Mouse (Mus musculus) stomach, postnatal 0 days (tissue): ENCODE measurements at regions not wholly inside any gene's neighbourhood (a gene's known extent, or its start where the extent isn't known, plus 50 kb on each side); places are given as distances from the start of the nearest gene placed in this dataset.

ENCODE experiments used
- ATAC-seq: fragments of 200-750 bp; cut with Nextera tagmentation; 2 replicates; pipeline ENCODE4 v1.8.0; 2017; ENCODE audit not compliant: low FRiP score, low TSS enrichment
- DNase-seq: peaks from one replicate; pipeline ENCODE4 v3.0.0-alpha.2; 2016; ENCODE audit warnings: low spot score
- H3K27ac ChIP-seq: fragments of 300-500 bp; sonication (generic); replicated peaks from 2 replicates; pipeline ENCODE4 v1.5.1; 2014; ENCODE audit warnings: mild to moderate bottlenecking, control low read depth
- H3K27me3 ChIP-seq: fragments of 300-500 bp; sonication (generic); 2 replicates; pipeline ENCODE4 v1.6.1; 2014; ENCODE audit warnings: low read length; ENCODE audit not compliant: control insufficient read depth, insufficient read depth
- H3K36me3 ChIP-seq: fragments of 300-500 bp; sonication (generic); 2 replicates; pipeline ENCODE4 v1.6.1; 2014; ENCODE audit warnings: low read length, mixed read lengths; ENCODE audit not compliant: control insufficient read depth, insufficient read depth
- H3K4me1 ChIP-seq: fragments of 300-500 bp; sonication (generic); replicated peaks from 2 replicates; pipeline ENCODE4 v1.6.1; 2014; ENCODE audit warnings: antibody characterized with exemption; ENCODE audit not compliant: control insufficient read depth, insufficient read depth
- H3K4me2 ChIP-seq: fragments of 300-500 bp; sonication (generic); replicated peaks from 2 replicates; pipeline ENCODE4 v1.6.1; 2014; ENCODE audit warnings: low read depth, mild to moderate bottlenecking, control low read depth, moderate library complexity
- H3K4me3 ChIP-seq: fragments of 300-500 bp; sonication (generic); 2 replicates; pipeline ENCODE4 v1.5.1; 2014; ENCODE audit warnings: low read depth, low read length, control low read depth
- H3K9ac ChIP-seq: fragments of 300-500 bp; sonication (generic); 2 replicates; pipeline ENCODE4 v1.6.1; 2014; ENCODE audit warnings: mild to moderate bottlenecking, low read length, control low read depth, mixed read lengths
- H3K9me3 ChIP-seq: fragments of 300-500 bp; sonication (generic); 2 replicates; pipeline ENCODE4 v1.6.1; 2016; ENCODE audit warnings: low read length; ENCODE audit not compliant: control insufficient read depth
- CTCF ChIP-seq: IDR thresholded peaks from 2 replicates; pipeline ENCODE4 v1.5.1; 2016; ENCODE audit warnings: antibody characterized with exemption, low read depth, mild to moderate bottlenecking, moderate library complexity
- EP300 ChIP-seq: optimal IDR thresholded peaks from 2 replicates; pipeline ENCODE3; 2016; ENCODE audit warnings: antibody characterized with exemption
- WGBS: fragments of 180-500 bp; shearing (Covaris S2); extraction: QIAGEN DNeasy Blood & Tissue Kit; methylation state at CpG from one replicate; pipeline ENCODE4 v1.1.7; 2014; 5-methylcytosine and 5-hydroxymethylcytosine counted together

DNA sequence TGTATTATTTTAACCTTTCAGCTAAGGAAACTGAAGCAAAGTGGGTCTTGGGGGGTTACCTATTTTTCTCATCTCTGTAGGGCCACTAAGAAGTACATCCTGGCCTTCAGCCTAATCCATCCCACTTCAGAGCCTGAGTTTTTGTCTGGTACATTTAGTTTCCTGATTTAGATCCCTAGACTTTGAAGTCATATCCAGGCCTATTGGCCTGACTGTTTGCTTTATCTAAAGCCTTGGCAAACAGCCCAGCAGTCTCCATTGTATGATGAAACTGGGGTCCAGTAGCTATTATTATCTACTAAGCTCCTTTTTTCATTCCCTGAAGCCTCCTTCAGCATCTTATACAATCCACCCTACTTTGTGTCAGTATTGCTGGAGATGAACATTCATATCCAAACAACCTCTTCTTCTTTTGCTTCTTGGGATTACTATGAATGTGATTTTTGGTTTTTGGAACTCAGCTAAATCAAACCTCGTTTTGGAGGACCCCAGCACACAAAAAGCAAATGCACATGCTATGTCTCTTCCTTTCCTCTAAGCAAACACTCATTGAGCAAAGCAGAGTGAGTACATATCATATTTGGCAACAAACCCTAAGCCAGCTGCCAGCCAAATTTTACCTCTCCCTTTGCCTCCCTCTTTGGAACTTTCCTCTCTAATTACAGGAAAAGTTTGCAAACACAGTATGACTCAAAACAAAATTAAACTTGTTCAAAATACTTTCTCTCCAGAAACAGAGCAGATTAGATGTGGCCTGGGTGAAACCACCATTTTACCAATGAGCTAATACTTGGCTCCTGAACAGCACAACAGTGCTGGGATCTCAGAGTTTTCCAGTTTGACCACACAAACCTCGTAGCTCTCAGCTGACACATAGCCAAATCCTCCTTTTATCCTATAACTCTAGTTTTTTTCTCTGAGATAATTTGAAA lies 342.8 kb upstream of the Etaa1 start:
- H3K27ac ChIP-seq: no peak overlapping the region; the same call in 1 of the 2 replicates
- no peak for ATAC-seq

GRCm38 (mm10) chr11:18278585-18279136 lies 325.0 kb upstream of the Etaa1 start:
- Histone ChIP-seq H3K36me3 (no peaks in the 10 kb centered on the region), H3K9me3 (no peaks in the 10 kb centered on the region), H3K4me3 (no peak overlapping the region), H3K27ac (no peak overlapping the region), H3K9ac (no peak overlapping the region), H3K4me1 (no peaks in the 10 kb centered on the region), H3K4me2 (no peak overlapping the region), H3K27me3 (no peaks in the 10 kb centered on the region)
- DNase-seq (no peak), ATAC-seq (no peak)
- TF ChIP-seq EP300 (no peak), CTCF (no peak)
- 30% methylated on average over 2 of the region's 2 CpGs for WGBS

More for the DNA sequence above, 342.8 kb upstream of the Etaa1 start:
- WGBS: 19% methylated on average over 2 of the region's 2 CpGs
- Histone ChIP-seq H3K4me1 (no peaks in the 10 kb centered on the region), H3K27me3 (no peaks in the 10 kb centered on the region), H3K9me3 (no peaks in the 10 kb centered on the region), H3K9ac (no peak overlapping the region), H3K4me3 (no peak overlapping the region), H3K36me3 (no peaks in the 10 kb centered on the region), H3K4me2 (no peak overlapping the region)
- TF ChIP-seq EP300: no peak
- no peak for TF ChIP-seq CTCF
- DNase-seq: peak; percentile 19

DNA sequence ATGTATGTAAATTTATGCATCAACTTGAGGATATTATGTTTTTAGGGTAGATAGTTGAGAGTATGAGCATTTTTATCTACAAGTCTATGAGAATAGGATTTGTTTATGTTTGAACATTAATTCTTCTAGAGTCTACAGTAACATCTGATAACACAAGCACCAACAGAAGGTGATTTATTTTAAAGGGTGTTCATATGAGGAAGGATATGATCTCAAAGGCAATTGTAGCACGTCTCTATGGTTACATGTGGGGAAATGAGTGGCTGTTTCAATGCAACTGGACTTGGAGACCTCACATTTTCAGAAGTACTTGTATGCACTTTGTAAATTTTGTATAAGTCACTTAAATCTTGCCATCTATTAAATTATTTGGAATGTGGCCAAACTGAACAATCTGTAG lies 318.7 kb upstream of the Etaa1 start:
- 57% methylated on average over 1 of the region's 1 CpGs for WGBS
- Histone ChIP-seq H3K4me1 (no peaks in the 10 kb centered on the region), H3K4me3 (no peak overlapping the region), H3K27ac (no peak overlapping the region), H3K9me3 (no peaks in the 10 kb centered on the region), H3K4me2 (no peak overlapping the region), H3K36me3 (no peaks in the 10 kb centered on the region), H3K9ac (no peak overlapping the region), H3K27me3 (no peaks in the 10 kb centered on the region)
- ATAC-seq (no peak), DNase-seq (no peak)
- TF ChIP-seq EP300 (no peak), CTCF (no peak)

GRCm38 (mm10) chr11:18266161-18266560 lies 312.5 kb upstream of the Etaa1 start:
- 86% methylated on average over 2 of the region's 2 CpGs for WGBS

DNA sequence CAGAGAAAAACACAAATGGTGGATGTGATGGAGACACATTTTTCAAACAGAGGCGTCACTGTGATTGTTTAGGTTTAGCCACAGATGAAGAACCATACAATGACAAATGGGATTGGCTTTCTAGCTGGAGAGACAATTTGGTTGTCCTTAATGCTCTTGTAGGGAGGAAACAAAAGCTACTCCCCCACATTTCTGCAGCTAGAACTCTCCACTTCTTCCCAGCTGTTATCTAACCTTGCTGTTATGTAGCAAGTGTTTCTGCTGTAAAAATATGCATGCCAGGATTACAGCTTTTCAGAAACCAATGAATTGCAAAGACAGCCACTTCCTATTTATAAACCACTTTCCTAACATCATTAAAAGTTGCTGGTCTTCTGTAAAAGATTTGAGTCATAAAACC lies 309.2 kb upstream of the Etaa1 start:
- Histone ChIP-seq H3K36me3 (no peaks in the 10 kb centered on the region), H3K9me3 (no peaks in the 10 kb centered on the region), H3K27ac (no peak overlapping the region), H3K4me1 (no peaks in the 10 kb centered on the region), H3K27me3 (no peaks in the 10 kb centered on the region), H3K4me3 (no peak overlapping the region), H3K4me2 (no peak overlapping the region), H3K9ac (no peak overlapping the region)
- ATAC-seq: no peak
- no peak for DNase-seq
- TF ChIP-seq EP300 (no peak), CTCF (no peak)
- WGBS: 42% methylated on average over 1 of the region's 1 CpGs

More at GRCm38 (mm10) chr11:18266161-18266560, 312.5 kb upstream of the Etaa1 start:
- TF ChIP-seq EP300: no peak
- TF ChIP-seq CTCF: no peak
- no peak for DNase-seq
- no peak overlapping the region for H3K4me2 ChIP-seq
- ATAC-seq: no peak
- no peaks in the 10 kb centered on the region for H3K9me3 ChIP-seq
- no peaks in the 10 kb centered on the region for H3K27me3 ChIP-seq
- H3K9ac ChIP-seq: no peak overlapping the region
- no peak overlapping the region for H3K4me3 ChIP-seq
- H3K4me1 ChIP-seq: no peaks in the 10 kb centered on the region
- H3K27ac ChIP-seq: no peak overlapping the region
- H3K36me3 ChIP-seq: no peaks in the 10 kb centered on the region

- DNase-seq (no peak), ATAC-seq (no peak)
- H3K4me3 ChIP-seq: no peak overlapping the region
- H3K27ac ChIP-seq: no peak overlapping the region
- WGBS: 34% methylated on average over 4 of the region's 4 CpGs
- no peaks in the 10 kb centered on the region for H3K36me3 ChIP-seq
- TF ChIP-seq EP300 (no peak), CTCF (no peak)
- no peaks in the 10 kb centered on the region for H3K27me3 ChIP-seq
- no peak overlapping the region for H3K9ac ChIP-seq
- no peak overlapping the region for H3K4me2 ChIP-seq
- no peaks in the 10 kb centered on the region for H3K9me3 ChIP-seq
- no peaks in the 10 kb centered on the region for H3K4me1 ChIP-seq
These were observed 295.6 kb upstream of the Etaa1 start for GRCm38 (mm10) chr11:18249236-18249635.
